In genomic region chr6:72647383-72647820, GRCm38 (mm10) we compare ENCODE assay signal across 8 mouse cellular contexts. TPM values are rescaled to one million over a fixed set of nuclear protein-coding genes. Genes with fewer than 3 reads are reported as not detected.
DNase-seq lines count a peak whose midpoint lies in the region; ATAC-seq and TF ChIP-seq lines count a peak whose summit lies in the region.

No protein-coding gene starts in this region.

- no peak for TF ChIP-seq POLR2A in spleen, adult 2 months (IDR thresholded peaks at IDR 0.05; ENCODE audit: low read depth, low read length)

- no peak overlapping the region for H3K4me2 ChIP-seq in embryonic facial prominence, embryonic 11.5 days (ENCODE audit: low read depth, low read length)
- H3K4me2 ChIP-seq in midbrain, embryonic 12.5 days (replicated peaks): no peak overlapping the region

- H3K9me3 ChIP-seq in embryonic facial prominence, embryonic 11.5 days (replicated peaks; ENCODE audit: control insufficient read depth, low read length): no peaks in the 10 kb centered on the region
- H3K9me3 ChIP-seq in midbrain, embryonic 12.5 days: no peaks in the 10 kb centered on the region

- H3K36me3 ChIP-seq in embryonic facial prominence, embryonic 11.5 days (replicated peaks; ENCODE audit: control insufficient read depth, insufficient read depth, low read depth, low read length): no peaks in the 10 kb centered on the region
- no peaks in the 10 kb centered on the region for H3K36me3 ChIP-seq in midbrain, embryonic 12.5 days
- H3K36me3 ChIP-seq in spleen, adult 2 months (ENCODE audit: control insufficient read depth, insufficient read depth, low read length): no peaks in the 10 kb centered on the region

- H3K4me1 ChIP-seq in embryonic facial prominence, embryonic 11.5 days (ENCODE audit: control insufficient read depth, insufficient read depth, low read length): peaks cover 3% of the 10 kb centered on the region
- 0 out of 2 replicates have a peak, but pooled peaks cover 3% of the 10 kb centered on the region for H3K4me1 ChIP-seq in midbrain, embryonic 12.5 days
- no peaks in the 10 kb centered on the region for H3K4me1 ChIP-seq in spleen, adult 2 months (ENCODE audit: control insufficient read depth, insufficient read depth, insufficient read length)

- H3K27me3 ChIP-seq in embryonic facial prominence, embryonic 11.5 days (ENCODE audit: control insufficient read depth, insufficient read depth, low read length): no peaks in the 10 kb centered on the region
- no peaks in the 10 kb centered on the region for H3K27me3 ChIP-seq in midbrain, embryonic 12.5 days
- H3K27me3 ChIP-seq in spleen, adult 2 months (ENCODE audit: control insufficient read depth, insufficient read depth, low read length): no peaks in the 10 kb centered on the region

- peak; percentile 47 for DNase-seq in A20 (ENCODE audit: low read depth, low spot score)
- peak; percentile 40 for DNase-seq in adrenal gland, adult 8-10 months
- peak; percentile 85 for DNase-seq in embryonic facial prominence, embryonic 11.5 days (ENCODE audit: low spot score)
- peak; percentile 97 for DNase-seq in heart, adult 11 months
- DNase-seq in kidney, adult 11 months: peak; percentile 58
- DNase-seq in left cerebral cortex, postnatal 36 days (ENCODE audit: low spot score in 2 of 2): peak; percentile 58 to 70
- DNase-seq in spleen, adult 2 months (ENCODE audit: low read depth in 1 of 2, low spot score in 2 of 2): peak; percentile 29 to 48

- H3K9ac ChIP-seq in embryonic facial prominence, embryonic 11.5 days (replicated peaks; ENCODE audit: low read length): no peak overlapping the region
- no peak overlapping the region for H3K9ac ChIP-seq in midbrain, embryonic 12.5 days (replicated peaks)

- TF ChIP-seq CTCF in spleen, adult 2 months (IDR thresholded peaks at IDR 0.05; ENCODE audit: extremely low read depth, insufficient read depth, insufficient read length, insufficient replicate concordance): peak; percentile 64; the same call in 1 of the 2 replicates

- no peak overlapping the region; the same call in 1 of the 2 replicates for H3K27ac ChIP-seq in embryonic facial prominence, embryonic 11.5 days (replicated peaks; ENCODE audit: low read depth, low read length)
- H3K27ac ChIP-seq in midbrain, embryonic 12.5 days (replicated peaks): no peak overlapping the region
- H3K27ac ChIP-seq in spleen, adult 2 months (ENCODE audit: insufficient read depth, low read length): no peak overlapping the region

- 56% methylated on average over 10 of the region's 10 CpGs for WGBS in embryonic facial prominence, embryonic 11.5 days
- 66% methylated on average over 10 of the region's 10 CpGs for WGBS in midbrain, embryonic 12.5 days
- WGBS in spleen, adult 2 months: 68% methylated on average over 10 of the region's 10 CpGs

- no peak overlapping the region for H3K4me3 ChIP-seq in embryonic facial prominence, embryonic 11.5 days (ENCODE audit: low read depth, low read length)
- H3K4me3 ChIP-seq in midbrain, embryonic 12.5 days: no peak overlapping the region
- H3K4me3 ChIP-seq in spleen, adult 2 months (ENCODE audit: extremely low read depth, insufficient read depth, insufficient read length): no peak overlapping the region

- peak; percentile 27 for ATAC-seq in embryonic facial prominence, embryonic 11.5 days (replicated peaks; ENCODE audit: insufficient number of reproducible peaks, low FRiP score, low TSS enrichment, low read depth)
- peak; percentile 60; the same call in 1 of the 2 replicates for ATAC-seq in midbrain, embryonic 12.5 days (ENCODE audit: low FRiP score, low read depth)

- intact Hi-C loops in left cerebral cortex, postnatal 36 days (cut with DNase I): loop anchor here (1.0 to 5.0 kb wide), 3 partner anchors 142 to 580 kb away; partner anchors contain the start of gene Tcf7l1

RNA-seq across cellular contexts. Expression of gene Tgoln1, which starts 30.6 kb away (rescaled TPM):
- 100 to 1,000 TPM; 238 to 271 (median 258) TPM for total RNA-seq in adrenal gland, adult 8-10 months (2022)
- 31.8 and 35.1 TPM in 2 replicates for polyA plus RNA-seq in embryonic facial prominence, embryonic 11.5 days (2014; fragmentation: Nextera tagmentation; extraction: Ambion mirVana)
- 10 to 100 TPM; 89.0 to 89.3 TPM for total RNA-seq in left cerebral cortex, postnatal 36 days (2021)
- polyA plus RNA-seq in midbrain, embryonic 12.5 days (2016; fragmentation: Nextera tagmentation; extraction: Ambion mirVana): 38.6 and 39.2 TPM in 2 replicates
- polyA plus RNA-seq in spleen, adult 2 months (2012; rRNA removed): 14.9 and 15.8 TPM in 2 replicates

RNA-seq across cellular contexts. Expression of gene Retsat, which starts 49.1 kb away (rescaled TPM):
- total RNA-seq in adrenal gland, adult 8-10 months (2022): 100 to 1,000 TPM; 269 to 371 (median 318) TPM
- 9.5 and 10.1 TPM in 2 replicates for polyA plus RNA-seq in embryonic facial prominence, embryonic 11.5 days (2014; fragmentation: Nextera tagmentation; extraction: Ambion mirVana)
- total RNA-seq in left cerebral cortex, postnatal 36 days (2021): 10 to 100 TPM; 52.2 to 53.9 TPM
- 4.4 and 6.9 TPM in 2 replicates for polyA plus RNA-seq in midbrain, embryonic 12.5 days (2016; fragmentation: Nextera tagmentation; extraction: Ambion mirVana)
- 5.5 and 5.9 TPM in 2 replicates for polyA plus RNA-seq in spleen, adult 2 months (2012; rRNA removed)

RNA-seq across cellular contexts. Expression of gene Elmod3, which starts 49.2 kb away (rescaled TPM):
- 10 to 100 TPM; 19.9 to 35.5 (median 25.5) TPM for total RNA-seq in adrenal gland, adult 8-10 months (2022)
- polyA plus RNA-seq in embryonic facial prominence, embryonic 11.5 days (2014; fragmentation: Nextera tagmentation; extraction: Ambion mirVana): 16.4 and 17.2 TPM in 2 replicates
- 10 to 100 TPM; 19.7 to 19.9 TPM for total RNA-seq in left cerebral cortex, postnatal 36 days (2021)
- polyA plus RNA-seq in midbrain, embryonic 12.5 days (2016; fragmentation: Nextera tagmentation; extraction: Ambion mirVana): 14.3 and 18.3 TPM in 2 replicates
- 12.2 and 12.9 TPM in 2 replicates for polyA plus RNA-seq in spleen, adult 2 months (2012; rRNA removed)

Comparison
In these comparisons a context has a peak if more than half of its experiments do, and no peak if none do; other contexts are left out.
1. DNase-seq: peak in every context shown above with its lines; median percentile 97 in heart, adult 11 months; 85 in embryonic facial prominence, embryonic 11.5 days; 64 in left cerebral cortex, postnatal 36 days; 58 in kidney, adult 11 months; 47 in A20; 40 in adrenal gland, adult 8-10 months; 38 in spleen, adult 2 months.